10 mouse cellular contexts compared by ENCODE assay signal in genomic region chr11:118916423-118917030, GRCm38 (mm10). TPM values are rescaled to one million over a fixed set of nuclear protein-coding genes. Genes with fewer than 3 reads are reported as not detected.
A peak's percentile ranks its signal among the peaks of the same experiment; 100 is the strongest.
DNase-seq lines count a peak whose midpoint lies in the region; ATAC-seq lines count a peak whose summit lies in the region.
"Had no signal": no experiment of that assay in that cellular context is flagged by ENCODE, and none has a peak within 500 bp of the region (broad histone marks: within the 10 kb centered on the region; RNA-seq: fewer than 3 reads in every experiment).

No protein-coding gene starts in this region.

- H3K4me2 ChIP-seq in neural tube, embryonic 11.5 days (ENCODE audit: low read depth): no peak overlapping the region
- peak overlapping the region; percentile 38 for H3K4me2 ChIP-seq in forebrain, embryonic 12.5 days
- no peak overlapping the region for H3K4me2 ChIP-seq in limb, embryonic 11.5 days (ENCODE audit: low read depth, severe bottlenecking)
- peak overlapping the region; percentile 28 for H3K4me2 ChIP-seq in neural tube, embryonic 15.5 days
- H3K4me2 ChIP-seq: liver, embryonic 11.5 days had no signal

- peak; percentile 48 for DNase-seq in neural tube, embryonic 11.5 days (ENCODE audit: low spot score)
- DNase-seq in neural tube, embryonic 10.5 days (ENCODE audit: extremely low spot score, low spot score): no peak
- peak; percentile 36 for DNase-seq in limb, embryonic 11.5 days (ENCODE audit: low spot score)
- no peak for DNase-seq in B cell, adult 2 months

- no peaks in the 10 kb centered on the region for H3K9me3 ChIP-seq in neural tube, embryonic 11.5 days (ENCODE audit: control insufficient read depth, low read length)
- H3K9me3 ChIP-seq in forebrain, embryonic 12.5 days: no peaks in the 10 kb centered on the region
- no peaks in the 10 kb centered on the region for H3K9me3 ChIP-seq in limb, embryonic 11.5 days (ENCODE audit: control insufficient read depth, low read length)
- no peaks in the 10 kb centered on the region for H3K9me3 ChIP-seq in neural tube, embryonic 15.5 days (replicated peaks)
- H3K9me3 ChIP-seq: heart, embryonic 10.5 days had no signal

- peaks cover 8% of the 10 kb centered on the region; the same call in 1 of the 2 replicates for H3K4me1 ChIP-seq in neural tube, embryonic 11.5 days (ENCODE audit: control insufficient read depth, insufficient read depth, low read length)
- H3K4me1 ChIP-seq in forebrain, embryonic 12.5 days: peaks cover 27% of the 10 kb centered on the region
- H3K4me1 ChIP-seq in limb, embryonic 11.5 days (ENCODE audit: control insufficient read depth, insufficient read depth, low read length): peaks cover 10% of the 10 kb centered on the region; the same call in 1 of the 2 replicates
- peaks cover 22% of the 10 kb centered on the region for H3K4me1 ChIP-seq in neural tube, embryonic 15.5 days

- H3K27me3 ChIP-seq in neural tube, embryonic 11.5 days (ENCODE audit: control insufficient read depth, insufficient read depth, low read length): no peaks in the 10 kb centered on the region
- H3K27me3 ChIP-seq in forebrain, embryonic 12.5 days: peaks cover 13% of the 10 kb centered on the region; the same call in 1 of the 2 replicates
- no peaks in the 10 kb centered on the region; the same call in 1 of the 2 replicates for H3K27me3 ChIP-seq in limb, embryonic 11.5 days (ENCODE audit: control insufficient read depth, insufficient read depth, low read length)
- H3K27me3 ChIP-seq in neural tube, embryonic 15.5 days (replicated peaks): no peaks in the 10 kb centered on the region

- 22% methylated on average over 15 of the region's 15 CpGs for WGBS in neural tube, embryonic 11.5 days
- 8% methylated on average over 15 of the region's 15 CpGs for WGBS in forebrain, embryonic 12.5 days
- 29% methylated on average over 15 of the region's 15 CpGs for WGBS in limb, embryonic 11.5 days
- WGBS in neural tube, embryonic 15.5 days: 7% methylated on average over 15 of the region's 15 CpGs

- no peaks in the 10 kb centered on the region for H3K36me3 ChIP-seq in neural tube, embryonic 11.5 days (ENCODE audit: control insufficient read depth, insufficient read depth, low read length)
- H3K36me3 ChIP-seq in forebrain, embryonic 12.5 days (replicated peaks): no peaks in the 10 kb centered on the region
- no peaks in the 10 kb centered on the region for H3K36me3 ChIP-seq in limb, embryonic 11.5 days (ENCODE audit: control insufficient read depth, insufficient read depth, low read length)
- no peaks in the 10 kb centered on the region for H3K36me3 ChIP-seq in neural tube, embryonic 15.5 days
- H3K36me3 ChIP-seq: heart, embryonic 10.5 days had no signal

- ATAC-seq in neural tube, embryonic 11.5 days (ENCODE audit: insufficient read depth, low FRiP score, low TSS enrichment): no peak
- peak; percentile 51; the same call in 1 of the 2 replicates for ATAC-seq in forebrain, embryonic 12.5 days (ENCODE audit: low FRiP score)
- ATAC-seq in limb, embryonic 11.5 days (ENCODE audit: insufficient number of reproducible peaks, low FRiP score, low TSS enrichment, low read depth): no peak
- peak; percentile 47; the same call in 1 of the 2 replicates for ATAC-seq in neural tube, embryonic 15.5 days (ENCODE audit: low FRiP score)
- ATAC-seq in erythroid progenitor cell, adult 5-6 weeks (replicated peaks; ENCODE audit: low FRiP score, poor library complexity, severe bottlenecking): no peak
- ATAC-seq in activated CD4-positive, CD25-positive, alpha-beta regulatory T cell, adult 4 months: no peak

- H3K4me3 ChIP-seq in neural tube, embryonic 11.5 days (ENCODE audit: low read depth, low read length): no peak overlapping the region
- 0 out of 2 replicates have a peak overlapping the region, but pooled peaks have one; percentile 0 for H3K4me3 ChIP-seq in forebrain, embryonic 12.5 days (replicated peaks)
- H3K4me3 ChIP-seq in limb, embryonic 11.5 days (ENCODE audit: low read depth, low read length): no peak overlapping the region
- no peak overlapping the region for H3K4me3 ChIP-seq in neural tube, embryonic 15.5 days (replicated peaks)
- H3K4me3 ChIP-seq: heart, embryonic 10.5 days had no signal

- peak overlapping the region; percentile 2; the same call in 1 of the 2 replicates for H3K27ac ChIP-seq in neural tube, embryonic 11.5 days (ENCODE audit: low read depth, low read length)
- peak overlapping the region; percentile 81 for H3K27ac ChIP-seq in forebrain, embryonic 12.5 days
- 0 out of 2 replicates have a peak overlapping the region, but pooled peaks have one; percentile 2 for H3K27ac ChIP-seq in limb, embryonic 11.5 days (replicated peaks; ENCODE audit: low read depth, low read length)
- H3K27ac ChIP-seq in neural tube, embryonic 15.5 days (replicated peaks): peak overlapping the region; percentile 81
- H3K27ac ChIP-seq: heart, embryonic 10.5 days had no signal

- H3K9ac ChIP-seq in neural tube, embryonic 11.5 days (ENCODE audit: low read length): peak overlapping the region; percentile 15; the same call in 1 of the 2 replicates
- no peak overlapping the region; the same call in 1 of the 2 replicates for H3K9ac ChIP-seq in forebrain, embryonic 12.5 days
- no peak overlapping the region for H3K9ac ChIP-seq in limb, embryonic 11.5 days (ENCODE audit: low read length)
- H3K9ac ChIP-seq in neural tube, embryonic 15.5 days (replicated peaks): no peak overlapping the region; the same call in 1 of the 2 replicates

RNA-seq across cellular contexts. Expression of gene Rbfox3, which starts 5.1 kb away (rescaled TPM):
- 16.1 and 16.2 TPM in 2 replicates for polyA plus RNA-seq in neural tube, embryonic 11.5 days (2014; fragmentation: Nextera tagmentation; extraction: Ambion mirVana)
- 17.0 and 19.6 TPM in 2 replicates for polyA plus RNA-seq in forebrain, embryonic 12.5 days (2016; fragmentation: Nextera tagmentation; extraction: Ambion mirVana)
- polyA plus RNA-seq in limb, embryonic 11.5 days (2014; fragmentation: Nextera tagmentation; extraction: Ambion mirVana): 1.9 and 2.5 TPM in 2 replicates
- polyA plus RNA-seq in neural tube, embryonic 15.5 days (2015; fragmentation: Nextera tagmentation; extraction: Ambion mirVana): 80.9 and 99.8 TPM in 2 replicates
- not detected in 2 replicates for total RNA-seq in erythroid progenitor cell, adult 5-6 weeks (2015; ENCODE audit: low replicate concordance)
- not detected in 2 replicates for total RNA-seq in erythroid progenitor cell, adult 5-6 weeks (2017; ENCODE audit: low replicate concordance)
- under 1 TPM in 1 of 2 experiments, not detected in 1; 0.11 TPM for polyA plus RNA-seq in activated CD4-positive, CD25-positive, alpha-beta regulatory T cell, adult 4 months (2017; shearing (Covaris generic))

Comparison
In these comparisons a context has a peak if more than half of its experiments do, and no peak if none do; other contexts are left out.
1. ATAC-seq: peak in forebrain, embryonic 12.5 days (single experiment) and neural tube, embryonic 15.5 days (single experiment); none in neural tube, embryonic 11.5 days (single experiment), limb, embryonic 11.5 days (single experiment), erythroid progenitor cell, adult 5-6 weeks (single experiment) and activated CD4-positive, CD25-positive, alpha-beta regulatory T cell, adult 4 months (single experiment).
2. DNase-seq: peak in neural tube, embryonic 11.5 days (single experiment) and limb, embryonic 11.5 days (single experiment); none in neural tube, embryonic 10.5 days (single experiment) and B cell, adult 2 months (0 of 2).
3. H3K4me2 ChIP-seq: peak in forebrain, embryonic 12.5 days (single experiment) and neural tube, embryonic 15.5 days (single experiment); none in neural tube, embryonic 11.5 days (single experiment) and limb, embryonic 11.5 days (single experiment).
4. H3K27ac ChIP-seq: peak in every context shown above with its lines; median percentile 81 in forebrain, embryonic 12.5 days; 81 in neural tube, embryonic 15.5 days; 2 in neural tube, embryonic 11.5 days; 2 in limb, embryonic 11.5 days.